8 mouse cellular contexts compared by ENCODE assay signal in genomic region chr11:98412797-98413301, GRCm38 (mm10). TPM values are rescaled to one million over a fixed set of nuclear protein-coding genes. Genes with fewer than 3 reads are reported as not detected.
A peak's percentile ranks its signal among the peaks of the same experiment; 100 is the strongest.
DNase-seq lines count a peak whose midpoint lies in the region; ATAC-seq and TF ChIP-seq lines count a peak whose summit lies in the region.

No protein-coding gene starts in this region.

- no peaks in the 10 kb centered on the region for H3K27me3 ChIP-seq in heart, embryonic 15.5 days
- H3K27me3 ChIP-seq in limb, embryonic 15.5 days, result no peaks in the 10 kb centered on the region
- peaks cover 18% of the 10 kb centered on the region for H3K27me3 ChIP-seq in neural tube, embryonic 12.5 days (replicated peaks)

- WGBS in heart, embryonic 15.5 days, result under 1% methylated on average over 40 of the region's 40 CpGs
- under 1% methylated on average over 40 of the region's 40 CpGs for WGBS in limb, embryonic 15.5 days
- under 1% methylated on average over 40 of the region's 40 CpGs for WGBS in neural tube, embryonic 12.5 days

- no peak for TF ChIP-seq CTCF in bone marrow macrophage, adult 2 months (IDR thresholded peaks at IDR 0.05; ENCODE audit: low read depth, low read length)

- peak; percentile 40 to 63 for DNase-seq in heart, adult 18-20 months
- DNase-seq in heart, postnatal 25 days (ENCODE audit: low spot score), result no peak
- DNase-seq in layer of hippocampus, postnatal 36 days, result no peak
- DNase-seq in adrenal gland, adult 2 months, result no peak

- peak overlapping the region; percentile 75 for H3K4me2 ChIP-seq in heart, embryonic 15.5 days
- peak overlapping the region; percentile 63 for H3K4me2 ChIP-seq in limb, embryonic 15.5 days
- peak overlapping the region; percentile 99 for H3K4me2 ChIP-seq in neural tube, embryonic 12.5 days (replicated peaks)

- H3K4me1 ChIP-seq in bone marrow macrophage, adult 2 months (ENCODE audit: control insufficient read depth, insufficient read depth, low read length), result no peaks in the 10 kb centered on the region
- peaks cover 62% of the 10 kb centered on the region for H3K4me1 ChIP-seq in heart, embryonic 15.5 days (replicated peaks)
- peaks cover 59% of the 10 kb centered on the region for H3K4me1 ChIP-seq in limb, embryonic 15.5 days
- peaks cover 35% of the 10 kb centered on the region for H3K4me1 ChIP-seq in neural tube, embryonic 12.5 days

- intact Hi-C loops in heart, postnatal 25 days (cut with DNase I), result no loop called here

- no peak for TF ChIP-seq POLR2A in bone marrow macrophage, adult 2 months (IDR thresholded peaks at IDR 0.05; ENCODE audit: borderline replicate concordance, low read depth, low read length)

- no peaks in the 10 kb centered on the region for H3K9me3 ChIP-seq in heart, embryonic 15.5 days (replicated peaks)
- H3K9me3 ChIP-seq in limb, embryonic 15.5 days, result no peaks in the 10 kb centered on the region
- H3K9me3 ChIP-seq in neural tube, embryonic 12.5 days, result no peaks in the 10 kb centered on the region

- H3K4me3 ChIP-seq in bone marrow macrophage, adult 2 months (ENCODE audit: insufficient read depth, low read length), result 0 out of 2 replicates have a peak overlapping the region, but pooled peaks have one; percentile 18
- H3K4me3 ChIP-seq in heart, embryonic 15.5 days, result peak overlapping the region; percentile 98
- peak overlapping the region; percentile 98 for H3K4me3 ChIP-seq in limb, embryonic 15.5 days
- peak overlapping the region; percentile 72 for H3K4me3 ChIP-seq in neural tube, embryonic 12.5 days

- H3K27ac ChIP-seq in bone marrow macrophage, adult 2 months (ENCODE audit: insufficient read depth, low read depth, low read length), result no peak overlapping the region
- peak overlapping the region; percentile 98 for H3K27ac ChIP-seq in heart, embryonic 15.5 days
- H3K27ac ChIP-seq in limb, embryonic 15.5 days, result peak overlapping the region; percentile 99
- 0 out of 2 replicates have a peak overlapping the region, but pooled peaks have one; percentile 37 for H3K27ac ChIP-seq in neural tube, embryonic 12.5 days

- peak; percentile 50 for ATAC-seq in heart, embryonic 15.5 days (replicated peaks; ENCODE audit: insufficient number of reproducible peaks, insufficient read depth, low FRiP score, low read depth)
- ATAC-seq in limb, embryonic 15.5 days (ENCODE audit: insufficient number of reproducible peaks, low FRiP score, low TSS enrichment, low read depth), result peak; percentile 53; the same call in 1 of the 2 replicates
- ATAC-seq in neural tube, embryonic 12.5 days (ENCODE audit: low FRiP score, low read depth), result peak; percentile 49

- peak overlapping the region; percentile 99 for H3K9ac ChIP-seq in heart, embryonic 15.5 days
- H3K9ac ChIP-seq in limb, embryonic 15.5 days, result peak overlapping the region; percentile 93
- peak overlapping the region; percentile 84 for H3K9ac ChIP-seq in neural tube, embryonic 12.5 days

- H3K36me3 ChIP-seq in heart, embryonic 15.5 days, result no peaks in the 10 kb centered on the region
- H3K36me3 ChIP-seq in limb, embryonic 15.5 days, result no peaks in the 10 kb centered on the region
- H3K36me3 ChIP-seq in neural tube, embryonic 12.5 days, result no peaks in the 10 kb centered on the region

RNA-seq across cellular contexts. Expression of gene Erbb2, which starts 0.6 kb away (rescaled TPM):
- total RNA-seq in heart, adult 18-20 months (2021), result 1 to 10 TPM; 5.6 to 5.9 TPM
- 1 to 10 TPM; 7.7 to 9.2 TPM for total RNA-seq in heart, postnatal 25 days (2021)
- polyA plus RNA-seq in bone marrow macrophage, adult 2 months (2012; ENCODE audit: insufficient read depth, insufficient read length, missing spikeins), result 0.17 TPM in 1 of 2 replicates, not detected in the other
- polyA plus RNA-seq in heart, embryonic 15.5 days (2015; fragmentation: Nextera tagmentation; extraction: Ambion mirVana), result 36.1 and 44.2 TPM in 2 replicates
- polyA plus RNA-seq in limb, embryonic 15.5 days (2015; fragmentation: Nextera tagmentation; extraction: Ambion mirVana), result 63.3 and 70.7 TPM in 2 replicates
- polyA plus RNA-seq in neural tube, embryonic 12.5 days (2016; fragmentation: Nextera tagmentation; extraction: Ambion mirVana), result 16.4 and 17.5 TPM in 2 replicates
- 1 to 10 TPM; 1.6 to 2.1 TPM for total RNA-seq in layer of hippocampus, postnatal 36 days (2021)
- total RNA-seq in adrenal gland, adult 2 months (2021), result 1 to 10 TPM; 2.4 to 5.9 TPM
- polyA plus RNA-seq in adrenal gland, adult 2 months (2012; rRNA removed), result 7.0 and 7.2 TPM in 2 replicates

RNA-seq across cellular contexts. Expression of gene Pgap3, which starts 12.6 kb away (rescaled TPM):
- total RNA-seq in heart, adult 18-20 months (2021), result 1 to 10 TPM; 8.1 to 9.1 TPM
- 1 to 10 TPM; 8.4 to 9.3 TPM for total RNA-seq in heart, postnatal 25 days (2021)
- polyA plus RNA-seq in bone marrow macrophage, adult 2 months (2012; ENCODE audit: insufficient read depth, insufficient read length, missing spikeins), result 4.6 and 6.4 TPM in 2 replicates
- 17.0 and 19.3 TPM in 2 replicates for polyA plus RNA-seq in heart, embryonic 15.5 days (2015; fragmentation: Nextera tagmentation; extraction: Ambion mirVana)
- 12.6 and 13.0 TPM in 2 replicates for polyA plus RNA-seq in limb, embryonic 15.5 days (2015; fragmentation: Nextera tagmentation; extraction: Ambion mirVana)
- polyA plus RNA-seq in neural tube, embryonic 12.5 days (2016; fragmentation: Nextera tagmentation; extraction: Ambion mirVana), result 9.0 and 9.5 TPM in 2 replicates
- total RNA-seq in layer of hippocampus, postnatal 36 days (2021), result 1 to 10 TPM; 8.3 to 8.4 TPM
- 1 to 10 TPM; 4.7 to 5.9 TPM for total RNA-seq in adrenal gland, adult 2 months (2021)
- polyA plus RNA-seq in adrenal gland, adult 2 months (2012; rRNA removed), result 18.4 and 20.3 TPM in 2 replicates

RNA-seq across cellular contexts. Expression of gene Mien1, which starts 25.9 kb away (rescaled TPM):
- 10 to 100 TPM; 63.9 to 65.9 TPM for total RNA-seq in heart, adult 18-20 months (2021)
- 10 to 100 TPM; 49.0 to 54.6 TPM for total RNA-seq in heart, postnatal 25 days (2021)
- 84.8 and 92.4 TPM in 2 replicates for polyA plus RNA-seq in bone marrow macrophage, adult 2 months (2012; ENCODE audit: insufficient read depth, insufficient read length, missing spikeins)
- 98.8 and 108 TPM in 2 replicates for polyA plus RNA-seq in heart, embryonic 15.5 days (2015; fragmentation: Nextera tagmentation; extraction: Ambion mirVana)
- 100 and 109 TPM in 2 replicates for polyA plus RNA-seq in limb, embryonic 15.5 days (2015; fragmentation: Nextera tagmentation; extraction: Ambion mirVana)
- 192 and 196 TPM in 2 replicates for polyA plus RNA-seq in neural tube, embryonic 12.5 days (2016; fragmentation: Nextera tagmentation; extraction: Ambion mirVana)
- 10 to 100 TPM; 97.9 to 99.2 TPM for total RNA-seq in layer of hippocampus, postnatal 36 days (2021)
- total RNA-seq in adrenal gland, adult 2 months (2021), result 10 to 100 TPM; 88.5 to 93.5 TPM
- polyA plus RNA-seq in adrenal gland, adult 2 months (2012; rRNA removed), result 43.0 and 49.2 TPM in 2 replicates

RNA-seq across cellular contexts. Expression of gene Pnmt, which starts 26.6 kb away (rescaled TPM):
- total RNA-seq in heart, adult 18-20 months (2021), result under 1 TPM; 0.84 to 0.90 TPM
- 1 to 10 TPM; 1.3 to 1.7 TPM for total RNA-seq in heart, postnatal 25 days (2021)
- polyA plus RNA-seq in bone marrow macrophage, adult 2 months (2012; ENCODE audit: insufficient read depth, insufficient read length, missing spikeins), result not detected in 2 replicates
- polyA plus RNA-seq in heart, embryonic 15.5 days (2015; fragmentation: Nextera tagmentation; extraction: Ambion mirVana), result 0.52 and 0.57 TPM in 2 replicates
- 1.6 TPM in 2 replicates for polyA plus RNA-seq in limb, embryonic 15.5 days (2015; fragmentation: Nextera tagmentation; extraction: Ambion mirVana)
- 0.49 and 1.2 TPM in 2 replicates for polyA plus RNA-seq in neural tube, embryonic 12.5 days (2016; fragmentation: Nextera tagmentation; extraction: Ambion mirVana)
- not detected for total RNA-seq in layer of hippocampus, postnatal 36 days (2021)
- 100 to 1,000 TPM; 314 to 601 TPM for total RNA-seq in adrenal gland, adult 2 months (2021)
- polyA plus RNA-seq in adrenal gland, adult 2 months (2012; rRNA removed), result 379 and 598 TPM in 2 replicates

RNA-seq across cellular contexts. Expression of gene Tcap, which starts 29.2 kb away (rescaled TPM):
- 1,000 to 10,000 TPM; 1,636 to 2,096 TPM for total RNA-seq in heart, adult 18-20 months (2021)
- total RNA-seq in heart, postnatal 25 days (2021), result 1,000 to 10,000 TPM; 1,084 to 2,520 TPM
- polyA plus RNA-seq in bone marrow macrophage, adult 2 months (2012; ENCODE audit: insufficient read depth, insufficient read length, missing spikeins), result not detected in 2 replicates
- polyA plus RNA-seq in heart, embryonic 15.5 days (2015; fragmentation: Nextera tagmentation; extraction: Ambion mirVana), result 154 and 158 TPM in 2 replicates
- 18.1 and 45.8 TPM in 2 replicates for polyA plus RNA-seq in limb, embryonic 15.5 days (2015; fragmentation: Nextera tagmentation; extraction: Ambion mirVana)
- polyA plus RNA-seq in neural tube, embryonic 12.5 days (2016; fragmentation: Nextera tagmentation; extraction: Ambion mirVana), result 2.7 and 2.9 TPM in 2 replicates
- 1 to 10 TPM in 1 of 2 experiments, under 1 TPM in 1; 0.83 to 1.4 TPM for total RNA-seq in layer of hippocampus, postnatal 36 days (2021)
- total RNA-seq in adrenal gland, adult 2 months (2021), result under 1 TPM; 0.31 to 0.32 TPM
- polyA plus RNA-seq in adrenal gland, adult 2 months (2012; rRNA removed), result 0.46 and 0.54 TPM in 2 replicates

Comparison
In these comparisons a context has a peak if more than half of its experiments do, and no peak if none do; other contexts are left out.
1. DNase-seq: peak in heart, adult 18-20 months (2 of 2); none in heart, postnatal 25 days (single experiment), layer of hippocampus, postnatal 36 days (0 of 2) and adrenal gland, adult 2 months (single experiment).
2. H3K4me3 ChIP-seq: peak in every context shown above with its lines; median percentile 98 in heart, embryonic 15.5 days; 98 in limb, embryonic 15.5 days; 72 in neural tube, embryonic 12.5 days; 18 in bone marrow macrophage, adult 2 months.
3. Peak in every context shown above with its lines, with median percentiles within 50 percentile points of each other: ATAC-seq, H3K4me2 ChIP-seq and H3K9ac ChIP-seq.